Mouse (Mus musculus) limb, embryonic 15.5 days (tissue): ENCODE measurements at regions not wholly inside any gene's neighbourhood (a gene's known extent, or its start where the extent isn't known, plus 50 kb on each side); places are given as distances from the start of the nearest gene placed in this dataset.
"Not testable (repeated sequence)": the region's sequence is repeated elsewhere in the genome, so short reads cannot be mapped to it uniquely, and the experiment has no call there.

Experiments used
- ATAC-seq: fragments of 200-750 bp; cut with Nextera tagmentation; 2 replicates; pipeline ENCODE4 v1.8.0; 2017; ENCODE audit warnings: low read depth, moderate TSS enrichment; ENCODE audit not compliant: insufficient number of reproducible peaks, low FRiP score, low TSS enrichment
- H3K27ac ChIP-seq: fragments of 300-500 bp; sonication (generic); 2 replicates; pipeline ENCODE4 v1.5.1; 2015; ENCODE audit warnings: moderate library complexity, mild to moderate bottlenecking, inconsistent platforms
- H3K27me3 ChIP-seq: fragments of 300-500 bp; sonication (generic); 2 replicates; pipeline ENCODE4 v1.6.1; 2015; ENCODE audit warnings: inconsistent platforms
- H3K36me3 ChIP-seq: fragments of 300-500 bp; sonication (generic); 2 replicates; pipeline ENCODE4 v1.6.1; 2015; ENCODE audit warnings: inconsistent platforms
- H3K4me1 ChIP-seq: fragments of 300-500 bp; sonication (generic); 2 replicates; pipeline ENCODE4 v1.6.1; 2015; ENCODE audit warnings: inconsistent platforms
- H3K4me2 ChIP-seq: fragments of 300-500 bp; sonication (generic); 2 replicates; pipeline ENCODE4 v1.6.1; 2015; ENCODE audit warnings: mild to moderate bottlenecking, inconsistent platforms
- H3K4me3 ChIP-seq: fragments of 300-500 bp; sonication (generic); 2 replicates; pipeline ENCODE4 v1.5.1; 2015; ENCODE audit warnings: mild to moderate bottlenecking, inconsistent platforms
- H3K9ac ChIP-seq: fragments of 300-500 bp; sonication (generic); 2 replicates; pipeline ENCODE4 v1.6.1; 2015; ENCODE audit warnings: inconsistent platforms
- H3K9me3 ChIP-seq: fragments of 300-500 bp; sonication (generic); 2 replicates; pipeline ENCODE4 v1.6.1; 2016; ENCODE audit warnings: inconsistent platforms
- WGBS: fragments of 180-500 bp; shearing (Covaris S2); methylation state at CpG from one replicate; pipeline ENCODE4 v1.1.7; 2015; 5-methylcytosine and 5-hydroxymethylcytosine counted together

- WGBS, result 81% methylated on average over 6 of the region's 6 CpGs
- Histone ChIP-seq H3K36me3 (no peaks in the 10 kb centered on the region), H3K9ac (no peak overlapping the region), H3K4me3 (no peak overlapping the region), H3K9me3 (no peaks in the 10 kb centered on the region), H3K4me1 (no peaks in the 10 kb centered on the region), H3K4me2 (no peak overlapping the region), H3K27me3 (no peaks in the 10 kb centered on the region), H3K27ac (no peak overlapping the region)
- no peak for ATAC-seq
Measured at GRCm38 (mm10) chr13:57087966-57088365, 192.2 kb upstream of the Trpc7 start.

GRCm38 (mm10) chr13:57087398-57087797 lies 191.6 kb upstream of the Trpc7 start:
- Histone ChIP-seq H3K36me3 (no peaks in the 10 kb centered on the region), H3K4me3 (no peak overlapping the region), H3K27me3 (no peaks in the 10 kb centered on the region), H3K9me3 (no peaks in the 10 kb centered on the region), H3K27ac (no peak overlapping the region), H3K4me2 (no peak overlapping the region), H3K9ac (no peak overlapping the region), H3K4me1 (no peaks in the 10 kb centered on the region)
- WGBS, result 49% methylated on average over 5 of the region's 5 CpGs
- ATAC-seq, result no peak

GRCm38 (mm10) chr13:57083751-57084150 lies 188.0 kb upstream of the Trpc7 start:
- no peaks in the 10 kb centered on the region for H3K36me3 ChIP-seq
- 50% methylated on average over 5 of the region's 5 CpGs for WGBS

GRCm38 (mm10) chr13:57070479-57070878 lies 174.7 kb upstream of the Trpc7 start:
- Histone ChIP-seq H3K27me3 (no peaks in the 10 kb centered on the region), H3K4me1 (no peaks in the 10 kb centered on the region), H3K9me3 (no peaks in the 10 kb centered on the region), H3K27ac (no peak overlapping the region), H3K4me2 (no peak overlapping the region), H3K36me3 (no peaks in the 10 kb centered on the region), H3K4me3 (no peak overlapping the region), H3K9ac (no peak overlapping the region)
- no peak for ATAC-seq
- 89% methylated on average over 5 of the region's 5 CpGs for WGBS

More at GRCm38 (mm10) chr13:57083751-57084150, 188.0 kb upstream of the Trpc7 start:
- no peak overlapping the region for H3K27ac ChIP-seq
- no peaks in the 10 kb centered on the region for H3K27me3 ChIP-seq
- H3K9ac ChIP-seq, result no peak overlapping the region
- no peak overlapping the region for H3K4me3 ChIP-seq
- no peak for ATAC-seq
- H3K4me2 ChIP-seq, result no peak overlapping the region
- no peaks in the 10 kb centered on the region for H3K4me1 ChIP-seq
- no peaks in the 10 kb centered on the region for H3K9me3 ChIP-seq

GRCm38 (mm10) chr13:57061656-57062055 lies 165.9 kb upstream of the Trpc7 start:
- H3K9me3 ChIP-seq, result no peaks in the 10 kb centered on the region
- no peaks in the 10 kb centered on the region for H3K27me3 ChIP-seq
- no peak overlapping the region for H3K4me3 ChIP-seq
- H3K4me1 ChIP-seq, result peaks cover 7% of the 10 kb centered on the region
- ATAC-seq, result no peak
- WGBS, result 38% methylated on average over 9 of the region's 9 CpGs
- no peak overlapping the region for H3K4me2 ChIP-seq
- H3K36me3 ChIP-seq, result no peaks in the 10 kb centered on the region
- no peak overlapping the region for H3K9ac ChIP-seq
- no peak overlapping the region for H3K27ac ChIP-seq

GRCm38 (mm10) chr13:57061074-57061473 lies 165.3 kb upstream of the Trpc7 start:
- no peaks in the 10 kb centered on the region for H3K27me3 ChIP-seq
- peaks cover 7% of the 10 kb centered on the region for H3K4me1 ChIP-seq
- H3K36me3 ChIP-seq, result no peaks in the 10 kb centered on the region
- H3K27ac ChIP-seq, result no peak overlapping the region
- no peaks in the 10 kb centered on the region for H3K9me3 ChIP-seq
- no peak overlapping the region for H3K4me2 ChIP-seq
- WGBS, result 20% methylated on average over 7 of the region's 7 CpGs
- peak; percentile 80; the same call in 1 of the 2 replicates for ATAC-seq
- no peak overlapping the region for H3K4me3 ChIP-seq
- no peak overlapping the region for H3K9ac ChIP-seq

- WGBS, result 85% methylated on average over 15 of the region's 15 CpGs
- no peak overlapping the region for H3K27ac ChIP-seq
- H3K4me1 ChIP-seq, result peaks cover 13% of the 10 kb centered on the region
- no peaks in the 10 kb centered on the region for H3K36me3 ChIP-seq
- H3K9ac ChIP-seq, result no peak overlapping the region
- H3K4me3 ChIP-seq, result no peak overlapping the region
- no peaks in the 10 kb centered on the region for H3K27me3 ChIP-seq
- no peaks in the 10 kb centered on the region for H3K9me3 ChIP-seq
- no peak for ATAC-seq
- H3K4me2 ChIP-seq, result no peak overlapping the region
Measured at GRCm38 (mm10) chr13:57056786-57057185, 161.0 kb upstream of the Trpc7 start.

- Histone ChIP-seq H3K27me3 (no peaks in the 10 kb centered on the region), H3K27ac (no peak overlapping the region), H3K9ac (no peak overlapping the region), H3K9me3 (no peaks in the 10 kb centered on the region), H3K4me3 (no peak overlapping the region), H3K4me1 (peaks cover 6% of the 10 kb centered on the region; the same call in 1 of the 2 replicates), H3K36me3 (no peaks in the 10 kb centered on the region), H3K4me2 (no peak overlapping the region)
- WGBS, result 53% methylated on average over 12 of the region's 12 CpGs
- no peak for ATAC-seq
Measured at GRCm38 (mm10) chr13:57055409-57056195, 159.8 kb upstream of the Trpc7 start.

GRCm38 (mm10) chr13:57053361-57053760 lies 157.6 kb upstream of the Trpc7 start:
- no peak overlapping the region for H3K27ac ChIP-seq
- no peak for ATAC-seq
- WGBS, result 79% methylated on average over 4 of the region's 4 CpGs
- H3K36me3 ChIP-seq, result no peaks in the 10 kb centered on the region
- H3K9ac ChIP-seq, result no peak overlapping the region
- no peaks in the 10 kb centered on the region for H3K27me3 ChIP-seq
- no peaks in the 10 kb centered on the region for H3K9me3 ChIP-seq
- H3K4me1 ChIP-seq, result peaks cover 6% of the 10 kb centered on the region; the same call in 1 of the 2 replicates
- no peak overlapping the region for H3K4me3 ChIP-seq
- no peak overlapping the region for H3K4me2 ChIP-seq

GRCm38 (mm10) chr13:57046130-57046529 lies 150.3 kb upstream of the Trpc7 start:
- not testable (repeated sequence) for H3K9me3 ChIP-seq, H3K4me2 ChIP-seq, H3K9ac ChIP-seq, H3K27ac ChIP-seq, H3K4me3 ChIP-seq, H3K27me3 ChIP-seq, ATAC-seq, H3K36me3 ChIP-seq, H3K4me1 ChIP-seq
- 16% methylated on average over 9 of the region's 9 CpGs for WGBS

- Histone ChIP-seq H3K4me1 (peaks cover 7% of the 10 kb centered on the region; the same call in 1 of the 2 replicates), H3K36me3 (no peaks in the 10 kb centered on the region), H3K9me3 (no peaks in the 10 kb centered on the region), H3K27ac (no peak overlapping the region), H3K27me3 (no peaks in the 10 kb centered on the region), H3K4me3 (no peak overlapping the region), H3K4me2 (no peak overlapping the region), H3K9ac (no peak overlapping the region)
- ATAC-seq, result no peak
- WGBS, result 84% methylated on average over 8 of the region's 8 CpGs
Measured at GRCm38 (mm10) chr13:57044455-57044854, 148.7 kb upstream of the Trpc7 start.

- no peaks in the 10 kb centered on the region for H3K36me3 ChIP-seq
- no peak overlapping the region for H3K4me2 ChIP-seq
- no peak overlapping the region for H3K9ac ChIP-seq
- peaks cover 7% of the 10 kb centered on the region; the same call in 1 of the 2 replicates for H3K4me1 ChIP-seq
- H3K4me3 ChIP-seq, result no peak overlapping the region
- H3K27ac ChIP-seq, result no peak overlapping the region
- 69% methylated on average over 15 of the region's 15 CpGs for WGBS
- H3K9me3 ChIP-seq, result no peaks in the 10 kb centered on the region
- ATAC-seq, result no peak
- H3K27me3 ChIP-seq, result no peaks in the 10 kb centered on the region
Measured at GRCm38 (mm10) chr13:57043316-57043974, 147.7 kb upstream of the Trpc7 start.
